In the genomic region with DNA sequence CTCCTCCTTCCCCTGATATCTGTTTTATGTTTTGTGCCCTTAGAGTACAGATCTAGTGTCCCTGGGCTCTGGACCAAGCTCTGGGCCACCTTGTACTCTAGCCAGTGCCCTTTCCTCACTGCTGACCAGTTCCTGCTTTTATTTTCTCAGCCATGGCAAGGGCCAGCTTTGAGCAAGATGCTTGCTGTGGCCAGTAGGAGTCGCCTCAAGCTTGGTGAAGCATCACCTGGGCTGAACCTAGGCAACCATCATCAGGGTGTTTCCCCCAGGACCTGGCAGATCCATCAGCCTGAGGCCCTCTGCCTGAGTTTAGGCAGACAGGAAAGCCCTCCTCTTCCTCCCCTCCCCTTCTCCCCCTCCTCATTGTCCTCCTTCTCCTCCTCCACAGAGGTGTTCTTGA, we compare ENCODE assay signal across 8 mouse cellular contexts. TPM values are rescaled to one million over a fixed set of nuclear protein-coding genes. Genes with fewer than 3 reads are reported as not detected.
DNase-seq lines count a peak whose midpoint lies in the region; ATAC-seq lines count a peak whose summit lies in the region.

No protein-coding gene starts in this region.

- H3K9me3 ChIP-seq in midbrain, embryonic 13.5 days, result no peaks in the 10 kb centered on the region
- H3K9me3 ChIP-seq in midbrain, embryonic 11.5 days (ENCODE audit: control insufficient read depth, low read length), result no peaks in the 10 kb centered on the region

- H3K4me3 ChIP-seq in midbrain, embryonic 13.5 days (replicated peaks), result no peak overlapping the region
- no peak overlapping the region for H3K4me3 ChIP-seq in midbrain, embryonic 11.5 days (ENCODE audit: low read depth, low read length)

- peaks cover 79% of the 10 kb centered on the region for H3K36me3 ChIP-seq in midbrain, embryonic 13.5 days
- 0 out of 2 replicates have a peak, but pooled peaks cover 11% of the 10 kb centered on the region for H3K36me3 ChIP-seq in midbrain, embryonic 11.5 days (ENCODE audit: control insufficient read depth, insufficient read depth, low read length)

- no peaks in the 10 kb centered on the region for H3K27me3 ChIP-seq in midbrain, embryonic 13.5 days
- H3K27me3 ChIP-seq in midbrain, embryonic 11.5 days (ENCODE audit: control insufficient read depth, insufficient read depth, low read length), result no peaks in the 10 kb centered on the region

- DNase-seq in cerebellum, postnatal 36 days, result peak; percentile 49 to 52
- no peak for DNase-seq in midbrain, embryonic 11.5 days (ENCODE audit: low spot score, missing footprints)
- DNase-seq in brain, adult 2 months (ENCODE audit: low read depth, low spot score), result peak; percentile 76
- peak; percentile 50 for DNase-seq in thymus, postnatal 25 days

- no peak overlapping the region for H3K9ac ChIP-seq in midbrain, embryonic 13.5 days (replicated peaks)
- no peak overlapping the region for H3K9ac ChIP-seq in midbrain, embryonic 11.5 days (ENCODE audit: low read length)

- H3K4me1 ChIP-seq in midbrain, embryonic 13.5 days (replicated peaks), result no peaks in the 10 kb centered on the region
- no peaks in the 10 kb centered on the region for H3K4me1 ChIP-seq in midbrain, embryonic 11.5 days (ENCODE audit: control insufficient read depth, insufficient read depth, low read length)

- H3K27ac ChIP-seq in midbrain, embryonic 13.5 days, result peak overlapping the region; percentile 56; the same call in 1 of the 2 replicates
- no peak overlapping the region for H3K27ac ChIP-seq in midbrain, embryonic 11.5 days (ENCODE audit: low read depth, low read length)

- no peak overlapping the region for H3K4me2 ChIP-seq in midbrain, embryonic 13.5 days (replicated peaks)
- no peak overlapping the region for H3K4me2 ChIP-seq in midbrain, embryonic 11.5 days

- ATAC-seq in cerebellum, adult (ENCODE audit: insufficient number of reproducible peaks, low FRiP score, low TSS enrichment), result no peak
- ATAC-seq in midbrain, embryonic 13.5 days, result peak; percentile 51; the same call in 1 of the 2 replicates
- ATAC-seq in midbrain, embryonic 11.5 days (ENCODE audit: low FRiP score), result no peak
- ATAC-seq in hematopoietic stem cell, adult 5-6 weeks (replicated peaks in 1 of 2; ENCODE audit: insufficient read depth in 1 of 2, low FRiP score in 2 of 2, low TSS enrichment in 1 of 2, low read depth in 1 of 2, poor library complexity in 2 of 2, severe bottlenecking in 2 of 2), result peak; percentile 57 to 87
- 0 out of 2 replicates have a peak, but pooled peaks have one; percentile 37 for ATAC-seq in megakaryocyte-erythroid progenitor cell, adult 5-6 weeks (replicated peaks; ENCODE audit: low FRiP score, low TSS enrichment, poor library complexity, severe bottlenecking)

- 14% methylated on average over 1 of the region's 1 CpGs for WGBS in midbrain, embryonic 13.5 days
- WGBS in midbrain, embryonic 11.5 days, result 10% methylated on average over 1 of the region's 1 CpGs

RNA-seq across cellular contexts. Expression of gene Sun2, which starts 18.9 kb away (rescaled TPM):
- polyA plus RNA-seq in midbrain, embryonic 13.5 days (2015; fragmentation: Nextera tagmentation; extraction: Ambion mirVana), result 8.4 and 8.5 TPM in 2 replicates
- 3.0 and 4.2 TPM in 2 replicates for polyA plus RNA-seq in midbrain, embryonic 11.5 days (2014; fragmentation: Nextera tagmentation; extraction: Ambion mirVana)
- 110 and 149 TPM in 2 replicates for total RNA-seq in hematopoietic stem cell, adult 5-6 weeks (2017)
- 9.9 and 11.8 TPM in 2 replicates for total RNA-seq in megakaryocyte-erythroid progenitor cell, adult 5-6 weeks (2014; fragmentation: Nextera tagmentation)
- total RNA-seq in megakaryocyte-erythroid progenitor cell, adult 5-6 weeks (2017), result 13.9 and 15.2 TPM in 2 replicates

RNA-seq across cellular contexts. Expression of gene Gtpbp1, which starts 32.8 kb away (rescaled TPM):
- polyA plus RNA-seq in midbrain, embryonic 13.5 days (2015; fragmentation: Nextera tagmentation; extraction: Ambion mirVana), result 42.6 and 49.1 TPM in 2 replicates
- 31.9 and 37.5 TPM in 2 replicates for polyA plus RNA-seq in midbrain, embryonic 11.5 days (2014; fragmentation: Nextera tagmentation; extraction: Ambion mirVana)
- 56.9 and 71.1 TPM in 2 replicates for total RNA-seq in hematopoietic stem cell, adult 5-6 weeks (2017)
- 73.3 and 79.3 TPM in 2 replicates for total RNA-seq in megakaryocyte-erythroid progenitor cell, adult 5-6 weeks (2014; fragmentation: Nextera tagmentation)
- 99.5 and 126 TPM in 2 replicates for total RNA-seq in megakaryocyte-erythroid progenitor cell, adult 5-6 weeks (2017)

RNA-seq across cellular contexts. Expression of gene Josd1, which starts 35.7 kb away (rescaled TPM):
- polyA plus RNA-seq in midbrain, embryonic 13.5 days (2015; fragmentation: Nextera tagmentation; extraction: Ambion mirVana), result 18.4 and 20.6 TPM in 2 replicates
- polyA plus RNA-seq in midbrain, embryonic 11.5 days (2014; fragmentation: Nextera tagmentation; extraction: Ambion mirVana), result 12.9 and 14.0 TPM in 2 replicates
- 33.6 and 35.1 TPM in 2 replicates for total RNA-seq in hematopoietic stem cell, adult 5-6 weeks (2017)
- total RNA-seq in megakaryocyte-erythroid progenitor cell, adult 5-6 weeks (2014; fragmentation: Nextera tagmentation), result 43.6 and 59.8 TPM in 2 replicates
- 43.8 and 49.8 TPM in 2 replicates for total RNA-seq in megakaryocyte-erythroid progenitor cell, adult 5-6 weeks (2017)

RNA-seq across cellular contexts. Expression of gene Tomm22, which starts 52.8 kb away (rescaled TPM):
- 254 and 260 TPM in 2 replicates for polyA plus RNA-seq in midbrain, embryonic 13.5 days (2015; fragmentation: Nextera tagmentation; extraction: Ambion mirVana)
- polyA plus RNA-seq in midbrain, embryonic 11.5 days (2014; fragmentation: Nextera tagmentation; extraction: Ambion mirVana), result 327 and 349 TPM in 2 replicates
- total RNA-seq in hematopoietic stem cell, adult 5-6 weeks (2017), result 52.1 and 75.9 TPM in 2 replicates
- total RNA-seq in megakaryocyte-erythroid progenitor cell, adult 5-6 weeks (2014; fragmentation: Nextera tagmentation), result 195 and 205 TPM in 2 replicates
- 85.4 and 108 TPM in 2 replicates for total RNA-seq in megakaryocyte-erythroid progenitor cell, adult 5-6 weeks (2017)

RNA-seq across cellular contexts. Expression of gene Dnal4, which starts 54.2 kb away (rescaled TPM):
- polyA plus RNA-seq in midbrain, embryonic 13.5 days (2015; fragmentation: Nextera tagmentation; extraction: Ambion mirVana), result 84.8 and 91.6 TPM in 2 replicates
- polyA plus RNA-seq in midbrain, embryonic 11.5 days (2014; fragmentation: Nextera tagmentation; extraction: Ambion mirVana), result 62.9 and 72.1 TPM in 2 replicates
- 8.3 and 18.0 TPM in 2 replicates for total RNA-seq in hematopoietic stem cell, adult 5-6 weeks (2017)
- 13.2 and 13.5 TPM in 2 replicates for total RNA-seq in megakaryocyte-erythroid progenitor cell, adult 5-6 weeks (2014; fragmentation: Nextera tagmentation)
- 7.6 and 10.0 TPM in 2 replicates for total RNA-seq in megakaryocyte-erythroid progenitor cell, adult 5-6 weeks (2017)

Comparison
In these comparisons a context has a peak if more than half of its experiments do, and no peak if none do; other contexts are left out.
1. ATAC-seq: peak in midbrain, embryonic 13.5 days (single experiment), hematopoietic stem cell, adult 5-6 weeks (2 of 2) and megakaryocyte-erythroid progenitor cell, adult 5-6 weeks (single experiment); none in cerebellum, adult (single experiment) and midbrain, embryonic 11.5 days (single experiment).